7 mouse cellular contexts compared by ENCODE assay signal in the genomic region with DNA sequence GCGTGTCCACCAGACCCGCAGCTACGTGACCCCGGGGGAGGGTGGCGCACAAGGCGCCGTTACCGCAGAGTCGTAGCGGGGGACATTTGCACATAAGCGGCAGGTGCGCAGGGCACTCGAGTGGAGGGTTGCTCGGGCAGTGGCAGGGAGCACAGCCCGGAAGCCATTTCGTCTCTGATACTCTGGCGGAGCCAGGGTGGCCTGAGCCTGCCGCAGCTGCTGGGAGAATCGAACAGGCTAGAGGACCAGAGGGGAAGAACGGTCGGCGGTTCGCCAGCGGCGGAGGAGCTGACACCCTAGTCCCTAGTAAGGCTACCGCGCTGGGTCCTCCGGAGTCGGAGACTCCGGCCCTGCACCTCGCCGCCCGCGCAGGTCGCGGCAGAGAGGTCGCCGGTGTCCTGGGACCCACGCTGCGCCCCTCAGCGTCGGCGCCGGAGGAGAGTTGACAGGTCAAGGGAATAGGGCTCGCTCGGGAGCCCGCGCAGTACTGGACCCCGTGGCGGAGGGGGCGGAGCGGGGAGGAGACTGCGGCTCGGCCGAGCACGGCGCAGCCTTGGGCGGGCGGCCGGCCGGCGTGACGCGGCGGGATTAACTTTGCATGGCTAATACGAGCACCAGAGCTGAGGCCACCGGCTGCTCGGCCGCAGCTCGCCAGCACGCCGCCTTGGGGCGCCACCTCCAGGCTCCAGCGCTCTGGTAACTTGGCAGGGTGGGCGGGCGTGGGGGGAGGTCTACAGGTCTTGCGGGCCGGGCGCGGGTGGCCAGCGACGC. TPM values are rescaled to one million over a fixed set of nuclear protein-coding genes. Genes with fewer than 3 reads are reported as not detected.
DNase-seq lines count a peak whose midpoint lies in the region; ATAC-seq and TF ChIP-seq lines count a peak whose summit lies in the region.

No protein-coding gene starts in this region.

- peak overlapping the region; percentile 91 for H3K4me2 ChIP-seq in embryonic facial prominence, embryonic 15.5 days (replicated peaks)
- peak overlapping the region; percentile 99 for H3K4me2 ChIP-seq in heart, embryonic 11.5 days
- peak overlapping the region; percentile 99 for H3K4me2 ChIP-seq in kidney, embryonic 15.5 days
- H3K4me2 ChIP-seq in limb, embryonic 14.5 days (replicated peaks; ENCODE audit: low read depth, low read length, severe bottlenecking), result peak overlapping the region; percentile 98
- peak overlapping the region; percentile 91 for H3K4me2 ChIP-seq in midbrain, embryonic 15.5 days

- H3K36me3 ChIP-seq in embryonic facial prominence, embryonic 15.5 days, result no peaks in the 10 kb centered on the region
- H3K36me3 ChIP-seq in heart, embryonic 11.5 days (ENCODE audit: control insufficient read depth, insufficient read depth, low read length), result no peaks in the 10 kb centered on the region
- no peaks in the 10 kb centered on the region for H3K36me3 ChIP-seq in kidney, embryonic 15.5 days
- no peaks in the 10 kb centered on the region for H3K36me3 ChIP-seq in limb, embryonic 14.5 days (ENCODE audit: control insufficient read depth, insufficient read depth, low read length)
- no peaks in the 10 kb centered on the region for H3K36me3 ChIP-seq in midbrain, embryonic 15.5 days (replicated peaks)

- H3K9ac ChIP-seq in embryonic facial prominence, embryonic 15.5 days, result peak overlapping the region; percentile 41
- H3K9ac ChIP-seq in heart, embryonic 11.5 days (ENCODE audit: low read depth, low read length), result peak overlapping the region; percentile 62
- peak overlapping the region; percentile 44 for H3K9ac ChIP-seq in kidney, embryonic 15.5 days
- H3K9ac ChIP-seq in limb, embryonic 14.5 days (ENCODE audit: low read depth, low read length, severe bottlenecking), result peak overlapping the region; percentile 51
- H3K9ac ChIP-seq in midbrain, embryonic 15.5 days, result peak overlapping the region; percentile 59

- under 1% methylated on average over 61 of the region's 82 CpGs for WGBS in embryonic facial prominence, embryonic 15.5 days
- under 1% methylated on average over 76 of the region's 82 CpGs for WGBS in heart, embryonic 11.5 days (ENCODE audit: insufficient replicate concordance)
- WGBS in kidney, embryonic 15.5 days, result under 1% methylated on average over 81 of the region's 82 CpGs
- under 1% methylated on average over 59 of the region's 82 CpGs for WGBS in limb, embryonic 14.5 days
- under 1% methylated on average over 82 of the region's 82 CpGs for WGBS in midbrain, embryonic 15.5 days

- H3K4me1 ChIP-seq in embryonic facial prominence, embryonic 15.5 days, result peaks cover 18% of the 10 kb centered on the region
- peaks cover 3% of the 10 kb centered on the region; the same call in 1 of the 2 replicates for H3K4me1 ChIP-seq in heart, embryonic 11.5 days (ENCODE audit: control insufficient read depth, insufficient read depth, low read length)
- H3K4me1 ChIP-seq in kidney, embryonic 15.5 days, result peaks cover 21% of the 10 kb centered on the region
- peaks cover 6% of the 10 kb centered on the region; the same call in 1 of the 2 replicates for H3K4me1 ChIP-seq in limb, embryonic 14.5 days (ENCODE audit: control insufficient read depth, insufficient read depth, low read length)
- H3K4me1 ChIP-seq in midbrain, embryonic 15.5 days, result peaks cover 23% of the 10 kb centered on the region

- H3K9me3 ChIP-seq in embryonic facial prominence, embryonic 15.5 days (replicated peaks), result no peaks in the 10 kb centered on the region
- no peaks in the 10 kb centered on the region for H3K9me3 ChIP-seq in heart, embryonic 11.5 days (replicated peaks; ENCODE audit: control insufficient read depth, low read length)
- no peaks in the 10 kb centered on the region for H3K9me3 ChIP-seq in kidney, embryonic 15.5 days (replicated peaks)
- no peaks in the 10 kb centered on the region for H3K9me3 ChIP-seq in limb, embryonic 14.5 days (ENCODE audit: control insufficient read depth, low read length)
- no peaks in the 10 kb centered on the region for H3K9me3 ChIP-seq in midbrain, embryonic 15.5 days

- TF ChIP-seq POLR2A in limb, embryonic 14.5 days (IDR thresholded peaks at IDR 0.05; ENCODE audit: borderline replicate concordance, extremely low read depth, insufficient read depth, insufficient read length), result no peak

- ATAC-seq in embryonic facial prominence, embryonic 15.5 days (ENCODE audit: insufficient number of reproducible peaks, low FRiP score, low TSS enrichment, low read depth), result peak; percentile 88
- peak; percentile 88 for ATAC-seq in heart, embryonic 11.5 days (replicated peaks; ENCODE audit: insufficient number of reproducible peaks, low FRiP score, low TSS enrichment)
- ATAC-seq in kidney, embryonic 15.5 days (replicated peaks; ENCODE audit: low FRiP score), result peak; percentile 96
- peak; percentile 87 for ATAC-seq in limb, embryonic 14.5 days (ENCODE audit: low FRiP score, low read depth)
- ATAC-seq in midbrain, embryonic 15.5 days (replicated peaks), result peak; percentile 96

- peak; percentile 93 to 95 for DNase-seq in adrenal gland, postnatal 36 days
- peak; percentile 28 for DNase-seq in limb, embryonic 14.5 days (ENCODE audit: low spot score)
- DNase-seq in spleen, adult 18-20 months, result peak; percentile 28 to 42

- H3K27me3 ChIP-seq in embryonic facial prominence, embryonic 15.5 days, result peaks cover 16% of the 10 kb centered on the region
- H3K27me3 ChIP-seq in heart, embryonic 11.5 days (ENCODE audit: control insufficient read depth, insufficient read depth, low read length), result peaks cover 9% of the 10 kb centered on the region
- H3K27me3 ChIP-seq in kidney, embryonic 15.5 days, result peaks cover 35% of the 10 kb centered on the region
- peaks cover 18% of the 10 kb centered on the region for H3K27me3 ChIP-seq in limb, embryonic 14.5 days (ENCODE audit: control insufficient read depth, insufficient read depth, low read length)
- H3K27me3 ChIP-seq in midbrain, embryonic 15.5 days (replicated peaks), result peaks cover 17% of the 10 kb centered on the region; the same call in 1 of the 2 replicates

- H3K27ac ChIP-seq in embryonic facial prominence, embryonic 15.5 days (replicated peaks), result 0 out of 2 replicates have a peak overlapping the region, but pooled peaks have one; percentile 2
- H3K27ac ChIP-seq in heart, embryonic 11.5 days (ENCODE audit: low read depth, low read length), result no peak overlapping the region
- H3K27ac ChIP-seq in kidney, embryonic 15.5 days, result no peak overlapping the region
- no peak overlapping the region for H3K27ac ChIP-seq in limb, embryonic 14.5 days (replicated peaks; ENCODE audit: low read depth, low read length)
- H3K27ac ChIP-seq in midbrain, embryonic 15.5 days, result peak overlapping the region; percentile 4; the same call in 1 of the 2 replicates

- H3K4me3 ChIP-seq in embryonic facial prominence, embryonic 15.5 days (replicated peaks), result peak overlapping the region; percentile 60
- H3K4me3 ChIP-seq in heart, embryonic 11.5 days (ENCODE audit: low read depth, low read length), result peak overlapping the region; percentile 68
- H3K4me3 ChIP-seq in kidney, embryonic 15.5 days (replicated peaks), result peak overlapping the region; percentile 67
- peak overlapping the region; percentile 60 for H3K4me3 ChIP-seq in limb, embryonic 14.5 days (replicated peaks; ENCODE audit: low read length)
- peak overlapping the region; percentile 81 for H3K4me3 ChIP-seq in midbrain, embryonic 15.5 days

RNA-seq across cellular contexts. Expression of gene Thrb, which starts 0.5 kb away (rescaled TPM):
- total RNA-seq in adrenal gland, postnatal 36 days (2021), result 100 to 1,000 TPM in 1 of 2 experiments, 10 to 100 TPM in 1; 26.5 to 102 TPM
- 4.4 and 4.8 TPM in 2 replicates for polyA plus RNA-seq in embryonic facial prominence, embryonic 15.5 days (2015; fragmentation: Nextera tagmentation; extraction: Ambion mirVana)
- 0.42 and 0.66 TPM in 2 replicates for polyA plus RNA-seq in heart, embryonic 11.5 days (2014; fragmentation: Nextera tagmentation; extraction: Ambion mirVana)
- 0.96 and 2.9 TPM in 2 replicates for polyA plus RNA-seq in kidney, embryonic 15.5 days (2015; fragmentation: Nextera tagmentation; extraction: Ambion mirVana)
- 0.87 and 1.3 TPM in 2 replicates for polyA plus RNA-seq in limb, embryonic 14.5 days (2012; rRNA removed)
- 2.1 and 3.9 TPM in 2 replicates for polyA plus RNA-seq in limb, embryonic 14.5 days (2014; fragmentation: Nextera tagmentation; extraction: Ambion mirVana)
- polyA plus RNA-seq in midbrain, embryonic 15.5 days (2015; fragmentation: Nextera tagmentation; extraction: Ambion mirVana), result 2.3 TPM in 2 replicates

Comparison
In these comparisons a context has a peak if more than half of its experiments do, and no peak if none do; other contexts are left out.
1. DNase-seq: peak in every context shown above with its lines; median percentile 94 in adrenal gland, postnatal 36 days; 35 in spleen, adult 18-20 months; 28 in limb, embryonic 14.5 days.
2. H3K27ac ChIP-seq: peak in embryonic facial prominence, embryonic 15.5 days (single experiment) and midbrain, embryonic 15.5 days (single experiment); none in heart, embryonic 11.5 days (single experiment), kidney, embryonic 15.5 days (single experiment) and limb, embryonic 14.5 days (single experiment).
3. Peak in every context shown above with its lines, with median percentiles within 50 percentile points of each other: ATAC-seq, H3K4me2 ChIP-seq, H3K4me3 ChIP-seq and H3K9ac ChIP-seq.